Mouse (Mus musculus): ENCODE results near the gene Crabp1. TPM values are rescaled to one million over a fixed set of nuclear protein-coding genes. Genes with fewer than 3 reads are reported as not detected.

Crabp1 gene
- polyA plus RNA-seq, 2 experiments = 0.17 to 0.99 TPM

DNA sequence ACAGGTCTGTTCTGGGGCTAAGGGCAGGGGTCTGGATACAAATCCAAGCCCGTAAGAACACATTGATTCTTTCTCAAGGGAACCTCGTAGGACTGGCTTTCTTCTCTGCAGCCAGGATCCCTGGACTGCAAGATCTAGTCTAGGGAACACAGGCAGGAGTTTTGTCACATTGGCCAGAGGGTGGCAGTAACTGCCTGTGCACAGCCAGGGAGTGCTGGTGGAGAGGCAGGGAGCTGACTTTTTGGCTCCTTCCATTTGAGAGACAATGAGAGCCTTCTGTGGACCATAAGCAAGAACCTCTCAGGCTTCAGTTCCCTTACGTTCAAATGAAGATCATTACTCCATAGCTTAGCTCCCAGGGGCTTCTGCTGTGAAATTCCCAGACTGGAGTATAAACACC lies 26.2 kb upstream of the Crabp1 start:
- TF ChIP-seq CTCF (IDR thresholded peaks at IDR 0.05; ENCODE audit: low read depth) (peak; percentile 68), EP300 (IDR thresholded peaks at IDR 0.05; ENCODE audit: low read depth) (no peak)
- WGBS (ENCODE audit: insufficient replicate concordance) = 29% methylated on average over 3 of the region's 3 CpGs
- no peak for DNase-seq (ENCODE audit: low read depth in 3 of 3, low spot score in 3 of 3)
- no peaks in the 10 kb centered on the region for H3K9me3 ChIP-seq (ENCODE audit: control insufficient read depth, low read length)
- peaks cover 7 to 8% of the 10 kb centered on the region in 2 experiments for H3K4me1 ChIP-seq (replicated peaks; ENCODE audit: control insufficient read depth in 2 of 2, insufficient read depth in 2 of 2, low read length in 1 of 2)
- no peak for ATAC-seq (ENCODE audit: insufficient read depth)
- no peaks in the 10 kb centered on the region for H3K27me3 ChIP-seq (ENCODE audit: control insufficient read depth, insufficient read depth, low read length)
- no peak overlapping the region for H3K27ac ChIP-seq
- H3K4me3 ChIP-seq (ENCODE audit: insufficient read depth in 1 of 2, low read depth in 2 of 2, low read length in 2 of 2) = no peak overlapping the region
- no peak overlapping the region for H3K4me2 ChIP-seq (ENCODE audit: low read depth)
- H3K36me3 ChIP-seq (replicated peaks; ENCODE audit: control insufficient read depth, insufficient read depth, low read depth) = no peaks in the 10 kb centered on the region
- H3K9ac ChIP-seq (replicated peaks) = no peak overlapping the region

DNA sequence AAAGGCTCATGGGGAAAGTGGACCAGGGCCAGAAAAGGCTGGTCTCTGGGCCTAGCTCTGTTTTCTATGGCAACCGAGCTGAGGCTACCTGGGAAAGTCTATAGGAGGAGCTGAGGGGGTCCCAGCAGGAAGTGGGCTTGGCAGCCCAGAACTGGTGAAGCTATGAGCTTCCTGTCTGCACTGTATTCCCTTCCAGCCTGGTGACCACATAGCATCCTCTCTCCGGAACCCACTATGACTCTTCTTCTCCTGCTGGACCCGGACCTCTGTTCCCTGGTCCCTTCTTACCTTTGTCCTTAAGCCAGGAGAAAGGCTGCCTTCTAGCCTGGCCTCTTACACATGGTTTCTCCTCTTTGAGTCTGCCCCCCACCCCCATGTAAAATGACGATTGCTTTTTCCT lies 20.7 kb upstream of the Crabp1 start:
- H3K27ac ChIP-seq = no peak overlapping the region
- TF ChIP-seq CTCF (IDR thresholded peaks at IDR 0.05; ENCODE audit: low read depth) = no peak
- TF ChIP-seq EP300 (IDR thresholded peaks at IDR 0.05; ENCODE audit: low read depth) = no peak
- WGBS (ENCODE audit: insufficient replicate concordance) = 38% methylated on average over 4 of the region's 4 CpGs

DNA sequence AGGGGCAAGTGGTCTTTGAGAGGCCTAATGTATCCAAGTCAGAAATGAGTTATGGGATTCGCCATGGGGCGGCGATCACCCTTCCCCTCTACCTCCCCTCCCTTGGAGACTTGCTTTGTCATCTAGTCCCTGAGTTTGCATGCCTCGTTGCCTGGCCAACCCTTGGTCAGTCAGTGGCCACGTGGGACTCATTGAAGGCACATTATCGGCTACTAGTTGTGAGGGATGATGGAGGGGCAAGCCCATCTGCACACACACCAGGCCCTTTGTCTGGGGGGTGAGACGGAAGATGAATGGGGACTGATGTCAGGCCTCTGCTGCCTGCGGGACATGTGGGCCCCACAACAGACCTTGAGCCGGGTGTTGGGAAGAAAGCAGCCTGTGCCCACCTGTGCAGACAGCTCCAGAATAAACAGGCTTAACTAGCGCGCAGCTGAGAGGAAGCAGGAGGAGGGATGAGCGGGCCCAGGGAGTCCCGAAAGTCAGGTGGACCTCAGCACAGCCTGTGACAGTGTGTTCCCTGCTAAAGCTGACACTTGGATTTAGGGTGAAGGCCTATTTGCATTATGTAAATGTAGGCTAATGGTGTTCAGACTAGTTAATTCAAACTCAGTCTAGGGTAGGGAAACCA lies 18.7 kb upstream of the Crabp1 start:
- 73% methylated on average over 13 of the region's 13 CpGs for WGBS (ENCODE audit: insufficient replicate concordance)
- no peak for ATAC-seq (ENCODE audit: insufficient read depth)
- H3K4me3 ChIP-seq (ENCODE audit: insufficient read depth in 1 of 2, low read depth in 2 of 2, low read length in 2 of 2) = no peak overlapping the region

More for the DNA sequence above, 20.7 kb upstream of the Crabp1 start:
- no peak overlapping the region for H3K4me3 ChIP-seq (ENCODE audit: insufficient read depth in 1 of 2, low read depth in 2 of 2, low read length in 2 of 2)
- no peaks in the 10 kb centered on the region for H3K9me3 ChIP-seq (ENCODE audit: control insufficient read depth, low read length)
- no peak overlapping the region for H3K4me2 ChIP-seq (ENCODE audit: low read depth)
- H3K27me3 ChIP-seq (ENCODE audit: control insufficient read depth, insufficient read depth, low read length) = no peaks in the 10 kb centered on the region
- H3K4me1 ChIP-seq (replicated peaks; ENCODE audit: control insufficient read depth in 2 of 2, insufficient read depth in 2 of 2, low read length in 1 of 2) = no peaks in the 10 kb centered on the region
- H3K9ac ChIP-seq (replicated peaks) = no peak overlapping the region
- ATAC-seq (ENCODE audit: insufficient read depth) (no peak), DNase-seq (ENCODE audit: low read depth in 3 of 3, low spot score in 3 of 3) (no peak)
- no peaks in the 10 kb centered on the region for H3K36me3 ChIP-seq (replicated peaks; ENCODE audit: control insufficient read depth, insufficient read depth, low read depth)

DNA sequence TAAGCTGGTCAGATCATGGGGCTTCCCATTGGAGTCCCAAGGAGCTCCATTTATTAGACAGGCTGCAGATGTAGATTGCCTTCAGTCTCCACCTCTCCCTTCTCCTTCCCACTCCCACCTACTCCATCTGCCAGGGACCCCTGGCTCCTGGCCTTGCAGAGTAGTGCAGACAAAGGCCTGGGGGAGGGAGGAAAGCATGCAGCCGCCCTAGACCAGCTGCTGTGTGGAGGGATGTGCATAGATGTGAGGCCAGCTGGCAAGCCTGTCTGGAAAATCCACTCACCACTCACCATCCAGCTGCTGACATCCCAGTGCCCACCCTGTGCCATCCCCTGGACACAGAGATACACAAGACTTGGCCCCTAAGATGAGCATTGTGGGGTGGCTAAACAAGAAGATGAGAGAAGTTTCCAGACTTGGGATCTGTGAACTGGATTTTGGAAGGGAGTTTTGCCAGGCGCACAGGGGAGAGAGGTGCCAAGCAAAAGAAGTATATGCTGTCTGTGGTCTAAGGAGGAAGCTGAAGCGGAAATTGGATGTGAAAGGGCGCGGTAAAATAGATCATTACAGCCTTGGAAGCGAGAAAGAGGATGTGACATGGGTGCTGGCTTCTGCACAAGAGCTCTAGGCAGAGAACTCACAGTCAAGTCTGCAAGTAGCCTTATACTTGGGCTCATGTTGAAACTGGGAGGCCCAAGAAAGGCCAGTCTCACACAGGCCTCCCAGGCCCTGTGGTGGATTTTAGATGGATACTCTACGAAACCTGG lies 14.2 kb upstream of the Crabp1 start:
- 45% methylated on average over 7 of the region's 7 CpGs for WGBS (ENCODE audit: insufficient replicate concordance)
- no peak for TF ChIP-seq EP300 (IDR thresholded peaks at IDR 0.05; ENCODE audit: low read depth)
- no peak for TF ChIP-seq CTCF (IDR thresholded peaks at IDR 0.05; ENCODE audit: low read depth)

More for the DNA sequence above, 18.7 kb upstream of the Crabp1 start:
- Histone ChIP-seq H3K36me3 (replicated peaks; ENCODE audit: control insufficient read depth, insufficient read depth, low read depth) (no peaks in the 10 kb centered on the region), H3K4me2 (ENCODE audit: low read depth) (no peak overlapping the region), H3K4me1 (replicated peaks; ENCODE audit: control insufficient read depth in 2 of 2, insufficient read depth in 2 of 2, low read length in 1 of 2) (no peaks in the 10 kb centered on the region; a peak in 1 of 4 replicates), H3K9ac (replicated peaks) (no peak overlapping the region), H3K27me3 (ENCODE audit: control insufficient read depth, insufficient read depth, low read length) (no peaks in the 10 kb centered on the region), H3K27ac (no peak overlapping the region), H3K9me3 (ENCODE audit: control insufficient read depth, low read length) (no peaks in the 10 kb centered on the region)
- TF ChIP-seq CTCF (IDR thresholded peaks at IDR 0.05; ENCODE audit: low read depth) = no peak
- no peak for TF ChIP-seq EP300 (IDR thresholded peaks at IDR 0.05; ENCODE audit: low read depth)
- no peak for DNase-seq (ENCODE audit: low read depth in 3 of 3, low spot score in 3 of 3)

DNA sequence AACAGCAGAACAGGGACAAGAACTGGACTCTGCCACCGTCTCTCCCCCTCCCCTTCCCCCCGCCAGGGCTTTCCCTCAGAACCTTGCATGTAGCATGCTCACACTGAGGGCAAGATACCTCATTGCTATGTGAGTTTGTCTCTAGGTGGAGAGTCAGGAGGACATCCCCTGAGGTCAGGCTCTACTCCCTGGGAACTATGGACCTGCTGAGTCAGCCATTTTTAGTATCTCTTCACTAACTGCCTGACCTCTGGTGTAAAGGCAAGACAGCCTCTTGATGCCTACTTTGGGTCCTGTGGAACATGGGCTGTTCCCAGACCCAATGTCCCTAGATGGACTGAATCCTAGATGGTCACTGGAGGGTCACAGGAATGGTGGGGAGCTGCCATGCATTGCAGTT lies 12.9 kb upstream of the Crabp1 start:
- Histone ChIP-seq H3K9ac (replicated peaks) (no peak overlapping the region), H3K4me3 (ENCODE audit: insufficient read depth in 1 of 2, low read depth in 2 of 2, low read length in 2 of 2) (no peak overlapping the region), H3K4me2 (ENCODE audit: low read depth) (no peak overlapping the region), H3K9me3 (ENCODE audit: control insufficient read depth, low read length) (no peaks in the 10 kb centered on the region), H3K36me3 (replicated peaks; ENCODE audit: control insufficient read depth, insufficient read depth, low read depth) (no peaks in the 10 kb centered on the region), H3K4me1 (replicated peaks; ENCODE audit: control insufficient read depth in 2 of 2, insufficient read depth in 2 of 2, low read length in 1 of 2) (no peaks in the 10 kb centered on the region; a peak in 1 of 4 replicates), H3K27me3 (ENCODE audit: control insufficient read depth, insufficient read depth, low read length) (no peaks in the 10 kb centered on the region), H3K27ac (no peak overlapping the region)
- DNase-seq (ENCODE audit: low read depth in 3 of 3, low spot score in 3 of 3) = no peak
- WGBS (ENCODE audit: insufficient replicate concordance) = 59% methylated on average over 2 of the region's 2 CpGs
- ATAC-seq (ENCODE audit: insufficient read depth) = no peak
- TF ChIP-seq CTCF (IDR thresholded peaks at IDR 0.05; ENCODE audit: low read depth) (no peak), EP300 (IDR thresholded peaks at IDR 0.05; ENCODE audit: low read depth) (no peak)

More for the DNA sequence above, 14.2 kb upstream of the Crabp1 start:
- no peak overlapping the region for H3K9ac ChIP-seq (replicated peaks)
- no peaks in the 10 kb centered on the region for H3K9me3 ChIP-seq (ENCODE audit: control insufficient read depth, low read length)
- H3K4me2 ChIP-seq (ENCODE audit: low read depth) = no peak overlapping the region
- H3K27ac ChIP-seq = no peak overlapping the region
- H3K36me3 ChIP-seq (replicated peaks; ENCODE audit: control insufficient read depth, insufficient read depth, low read depth) = no peaks in the 10 kb centered on the region
- H3K27me3 ChIP-seq (ENCODE audit: control insufficient read depth, insufficient read depth, low read length) = no peaks in the 10 kb centered on the region
- H3K4me1 ChIP-seq (replicated peaks; ENCODE audit: control insufficient read depth in 2 of 2, insufficient read depth in 2 of 2, low read length in 1 of 2) = no peaks in the 10 kb centered on the region; a peak in 1 of 4 replicates
- DNase-seq (ENCODE audit: low read depth in 3 of 3, low spot score in 3 of 3) (no peak), ATAC-seq (ENCODE audit: insufficient read depth) (no peak)
- no peak overlapping the region for H3K4me3 ChIP-seq (ENCODE audit: insufficient read depth in 1 of 2, low read depth in 2 of 2, low read length in 2 of 2)
